23 mouse cellular contexts compared by ENCODE assay signal in the genomic region with DNA sequence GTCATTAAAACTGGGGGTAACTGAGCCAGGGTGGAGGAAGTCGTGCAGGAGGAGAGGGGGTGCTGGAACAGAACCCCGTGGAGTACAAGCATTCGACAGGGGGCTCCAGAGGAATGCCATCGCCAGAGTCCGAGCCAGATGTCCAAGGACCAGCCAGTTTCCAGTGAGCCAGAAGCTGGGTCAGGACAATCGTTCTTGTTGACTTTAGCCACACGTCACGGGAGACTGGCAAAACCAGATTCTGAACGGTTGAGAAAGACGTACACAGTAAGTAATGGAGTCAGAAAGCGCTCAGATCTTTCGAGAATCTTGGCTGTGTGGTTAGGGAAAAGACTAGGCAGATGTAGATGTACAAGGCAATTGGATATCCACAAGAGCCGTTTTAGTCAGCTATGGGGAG. TPM values are rescaled to one million over a fixed set of nuclear protein-coding genes. Genes with fewer than 3 reads are reported as not detected.
A peak's percentile ranks its signal among the peaks of the same experiment; 100 is the strongest.
DNase-seq lines count a peak whose midpoint lies in the region; ATAC-seq and TF ChIP-seq lines count a peak whose summit lies in the region.
"Had no signal": no experiment of that assay in that cellular context is flagged by ENCODE, and none has a peak within 500 bp of the region (broad histone marks: within the 10 kb centered on the region; RNA-seq: fewer than 3 reads in every experiment).

No protein-coding gene starts in this region.

- H3K4me1 ChIP-seq in midbrain, embryonic 11.5 days (ENCODE audit: control insufficient read depth, insufficient read depth, low read length), result peaks cover 3% of the 10 kb centered on the region; the same call in 1 of the 2 replicates
- no peaks in the 10 kb centered on the region for H3K4me1 ChIP-seq in midbrain, postnatal 0 days (ENCODE audit: insufficient read depth, low read length)
- peaks cover 4% of the 10 kb centered on the region for H3K4me1 ChIP-seq in embryonic facial prominence, embryonic 14.5 days (ENCODE audit: control insufficient read depth, insufficient read depth, low read length)
- H3K4me1 ChIP-seq in limb, embryonic 15.5 days, result peaks cover 12% of the 10 kb centered on the region
- H3K4me1 ChIP-seq in thymus, adult 2 months (replicated peaks; ENCODE audit: control insufficient read depth, insufficient read depth, low read length), result peaks cover under 1% of the 10 kb centered on the region

- no peak overlapping the region for H3K9ac ChIP-seq in midbrain, embryonic 11.5 days (ENCODE audit: low read length)
- no peak overlapping the region for H3K9ac ChIP-seq in midbrain, postnatal 0 days (replicated peaks; ENCODE audit: low read length, poor library complexity, severe bottlenecking)
- no peak overlapping the region for H3K9ac ChIP-seq in embryonic facial prominence, embryonic 14.5 days (ENCODE audit: low read depth, low read length)
- no peak overlapping the region for H3K9ac ChIP-seq in limb, embryonic 15.5 days
- H3K9ac ChIP-seq: forebrain, embryonic 15.5 days; heart, embryonic 13.5 days; liver, embryonic 14.5 days had no signal

- H3K9me3 ChIP-seq in midbrain, embryonic 11.5 days (ENCODE audit: control insufficient read depth, low read length), result no peaks in the 10 kb centered on the region
- H3K9me3 ChIP-seq in midbrain, postnatal 0 days (ENCODE audit: low read length), result no peaks in the 10 kb centered on the region
- no peaks in the 10 kb centered on the region for H3K9me3 ChIP-seq in embryonic facial prominence, embryonic 14.5 days (ENCODE audit: control insufficient read depth, low read length)
- H3K9me3 ChIP-seq in limb, embryonic 15.5 days, result no peaks in the 10 kb centered on the region
- H3K9me3 ChIP-seq: forebrain, embryonic 15.5 days; heart, embryonic 13.5 days; midbrain, embryonic 10.5 days had no signal

- H3K27me3 ChIP-seq in midbrain, embryonic 11.5 days (ENCODE audit: control insufficient read depth, insufficient read depth, low read length), result no peaks in the 10 kb centered on the region
- H3K27me3 ChIP-seq in midbrain, postnatal 0 days (ENCODE audit: insufficient read depth, low read length), result no peaks in the 10 kb centered on the region
- H3K27me3 ChIP-seq in embryonic facial prominence, embryonic 14.5 days (replicated peaks; ENCODE audit: control insufficient read depth, insufficient read depth, low read length), result no peaks in the 10 kb centered on the region
- no peaks in the 10 kb centered on the region for H3K27me3 ChIP-seq in limb, embryonic 15.5 days
- H3K27me3 ChIP-seq in thymus, adult 2 months (ENCODE audit: control insufficient read depth, insufficient read depth, low read length), result no peaks in the 10 kb centered on the region
- H3K27me3 ChIP-seq: CH12.LX; forebrain, embryonic 15.5 days; heart, embryonic 13.5 days had no signal

- no peak overlapping the region for H3K4me2 ChIP-seq in midbrain, embryonic 11.5 days
- H3K4me2 ChIP-seq in midbrain, postnatal 0 days (ENCODE audit: low read depth, low read length, poor library complexity, severe bottlenecking), result no peak overlapping the region
- H3K4me2 ChIP-seq in embryonic facial prominence, embryonic 14.5 days (ENCODE audit: low read depth, low read length), result no peak overlapping the region
- H3K4me2 ChIP-seq in limb, embryonic 15.5 days, result no peak overlapping the region
- H3K4me2 ChIP-seq: forebrain, embryonic 15.5 days; heart, embryonic 13.5 days had no signal

- TF ChIP-seq CTCF in midbrain, postnatal 0 days (IDR thresholded peaks at IDR 0.05), result no peak
- TF ChIP-seq CTCF in thymus, adult 2 months (IDR thresholded peaks at IDR 0.05; ENCODE audit: borderline replicate concordance, control insufficient read depth, extremely low read depth, insufficient read depth, low read length, poor library complexity), result no peak

- WGBS in midbrain, embryonic 11.5 days, result 72% methylated on average over 13 of the region's 13 CpGs
- 70% methylated on average over 13 of the region's 13 CpGs for WGBS in midbrain, postnatal 0 days
- 52% methylated on average over 13 of the region's 13 CpGs for WGBS in embryonic facial prominence, embryonic 14.5 days
- WGBS in limb, embryonic 15.5 days, result 52% methylated on average over 13 of the region's 13 CpGs
- 92% methylated on average over 13 of the region's 13 CpGs for WGBS in thymus, adult 2 months

- H3K36me3 ChIP-seq in midbrain, embryonic 11.5 days (ENCODE audit: control insufficient read depth, insufficient read depth, low read length), result no peaks in the 10 kb centered on the region
- H3K36me3 ChIP-seq in midbrain, postnatal 0 days (ENCODE audit: insufficient read depth, low read length), result no peaks in the 10 kb centered on the region
- H3K36me3 ChIP-seq in embryonic facial prominence, embryonic 14.5 days (ENCODE audit: control insufficient read depth, insufficient read depth, low read length), result 0 out of 2 replicates have a peak, but pooled peaks cover 8% of the 10 kb centered on the region
- peaks cover 3% of the 10 kb centered on the region; the same call in 1 of the 2 replicates for H3K36me3 ChIP-seq in limb, embryonic 15.5 days
- no peaks in the 10 kb centered on the region for H3K36me3 ChIP-seq in thymus, adult 2 months (ENCODE audit: control insufficient read depth, insufficient read depth, low read length)
- H3K36me3 ChIP-seq: forebrain, embryonic 15.5 days; heart, embryonic 13.5 days; midbrain, embryonic 10.5 days had no signal

- TF ChIP-seq POLR2A in thymus, adult 2 months (IDR thresholded peaks at IDR 0.05; ENCODE audit: control insufficient read depth, extremely low read depth, insufficient read depth, low read length, poor library complexity), result no peak

- no peak overlapping the region for H3K27ac ChIP-seq in midbrain, embryonic 11.5 days (ENCODE audit: low read depth, low read length)
- H3K27ac ChIP-seq in midbrain, postnatal 0 days (ENCODE audit: low read depth, low read length), result no peak overlapping the region
- peak overlapping the region; percentile 67; the same call in 1 of the 2 replicates for H3K27ac ChIP-seq in embryonic facial prominence, embryonic 14.5 days (replicated peaks; ENCODE audit: low read depth, low read length)
- H3K27ac ChIP-seq in limb, embryonic 15.5 days, result peak overlapping the region; percentile 54; the same call in 1 of the 2 replicates
- H3K27ac ChIP-seq in thymus, adult 2 months (ENCODE audit: control insufficient read depth, insufficient read depth, low read length), result no peak overlapping the region
- H3K27ac ChIP-seq: forebrain, embryonic 15.5 days; heart, adult 2 months; heart, embryonic 13.5 days; liver, embryonic 14.5 days; midbrain, embryonic 10.5 days had no signal

- DNase-seq in midbrain, embryonic 11.5 days (ENCODE audit: low spot score, missing footprints), result peak; percentile 37
- DNase-seq in midbrain, postnatal 0 days (ENCODE audit: low spot score), result no peak
- no peak for DNase-seq in embryonic facial prominence, embryonic 14.5 days (ENCODE audit: low spot score)
- peak; percentile 74 for DNase-seq in lung, postnatal 36 days
- no peak for DNase-seq in gastrocnemius, adult 18-20 months (ENCODE audit: low spot score)
- no peak for DNase-seq in ovary, adult 18-20 months (ENCODE audit: low spot score)
- DNase-seq in thymus, adult 2 months, result no peak
- DNase-seq: adrenal gland, adult 2 months; B cell, adult 2 months; cerebellum, adult 11 months; cerebellum, postnatal 10 days; gastrocnemius, postnatal 36 days; heart, adult 2 months; heart, postnatal 14 days; kidney, postnatal 25 days; thymus, postnatal 14 days had no signal

- ATAC-seq in midbrain, embryonic 11.5 days (ENCODE audit: low FRiP score), result no peak
- ATAC-seq in midbrain, postnatal 0 days (ENCODE audit: low FRiP score), result no peak
- ATAC-seq in embryonic facial prominence, embryonic 14.5 days (ENCODE audit: low read depth), result no peak
- no peak for ATAC-seq in limb, embryonic 15.5 days (ENCODE audit: insufficient number of reproducible peaks, low FRiP score, low TSS enrichment, low read depth)
- ATAC-seq: forebrain, embryonic 15.5 days; intestine, postnatal 0 days had no signal

- H3K4me3 ChIP-seq in midbrain, embryonic 11.5 days (ENCODE audit: low read depth, low read length), result no peak overlapping the region
- H3K4me3 ChIP-seq in midbrain, postnatal 0 days (ENCODE audit: low read depth, low read length), result no peak overlapping the region
- no peak overlapping the region for H3K4me3 ChIP-seq in embryonic facial prominence, embryonic 14.5 days (ENCODE audit: low read depth, low read length)
- no peak overlapping the region for H3K4me3 ChIP-seq in limb, embryonic 15.5 days
- H3K4me3 ChIP-seq in thymus, adult 2 months (ENCODE audit: control insufficient read depth, insufficient read depth, low read length), result no peak overlapping the region
- H3K4me3 ChIP-seq: forebrain, embryonic 15.5 days; heart, adult 2 months; heart, embryonic 13.5 days; midbrain, embryonic 10.5 days had no signal

RNA-seq across cellular contexts. Expression of a gene that starts 5.6 kb away (rescaled TPM):
- polyA plus RNA-seq in midbrain, embryonic 11.5 days (2014; fragmentation: Nextera tagmentation; extraction: Ambion mirVana), result 8.0 and 9.4 TPM in 2 replicates
- total RNA-seq in midbrain, postnatal 0 days (2014; rRNA removed), result 20.2 and 24.1 TPM in 2 replicates
- 11.4 and 12.2 TPM in 2 replicates for polyA plus RNA-seq in midbrain, postnatal 0 days (2015; fragmentation: Nextera tagmentation; extraction: Ambion mirVana)
- polyA plus RNA-seq in embryonic facial prominence, embryonic 14.5 days (2014; fragmentation: Nextera tagmentation; extraction: Ambion mirVana), result 12.5 and 13.1 TPM in 2 replicates
- polyA plus RNA-seq in limb, embryonic 15.5 days (2015; fragmentation: Nextera tagmentation; extraction: Ambion mirVana), result 10.5 and 12.3 TPM in 2 replicates
- 1 to 10 TPM; 1.6 to 1.9 TPM for total RNA-seq in gastrocnemius, adult 18-20 months (2021)
- 48.1 and 48.6 TPM in 2 replicates for polyA plus RNA-seq in thymus, adult 2 months (2012; rRNA removed)

RNA-seq across cellular contexts. Expression of a gene that starts 11.3 kb away (rescaled TPM):
- polyA plus RNA-seq in midbrain, embryonic 11.5 days (2014; fragmentation: Nextera tagmentation; extraction: Ambion mirVana), result 19.5 and 19.7 TPM in 2 replicates
- total RNA-seq in midbrain, postnatal 0 days (2014; rRNA removed), result 11.7 and 12.4 TPM in 2 replicates
- 12.6 and 14.6 TPM in 2 replicates for polyA plus RNA-seq in midbrain, postnatal 0 days (2015; fragmentation: Nextera tagmentation; extraction: Ambion mirVana)
- polyA plus RNA-seq in embryonic facial prominence, embryonic 14.5 days (2014; fragmentation: Nextera tagmentation; extraction: Ambion mirVana), result 10.8 and 12.9 TPM in 2 replicates
- 12.7 and 15.1 TPM in 2 replicates for polyA plus RNA-seq in limb, embryonic 15.5 days (2015; fragmentation: Nextera tagmentation; extraction: Ambion mirVana)
- 1 to 10 TPM; 4.2 to 5.1 TPM for total RNA-seq in gastrocnemius, adult 18-20 months (2021)
- polyA plus RNA-seq in thymus, adult 2 months (2012; rRNA removed), result 12.4 and 13.7 TPM in 2 replicates

Comparison
In these comparisons a context has a peak if more than half of its experiments do, and no peak if none do; other contexts are left out.
1. DNase-seq: peak in midbrain, embryonic 11.5 days (single experiment) and lung, postnatal 36 days (single experiment); none in midbrain, postnatal 0 days (single experiment), embryonic facial prominence, embryonic 14.5 days (single experiment), gastrocnemius, adult 18-20 months (single experiment), ovary, adult 18-20 months (single experiment) and thymus, adult 2 months (single experiment).
2. H3K27ac ChIP-seq: peak in embryonic facial prominence, embryonic 14.5 days (single experiment) and limb, embryonic 15.5 days (single experiment); none in midbrain, embryonic 11.5 days (single experiment), midbrain, postnatal 0 days (single experiment) and thymus, adult 2 months (single experiment).